Mouse (Mus musculus) left cerebral cortex, adult 18-20 months (tissue): ENCODE results near the gene Mex3b. TPM values are rescaled to one million over a fixed set of nuclear protein-coding genes. Genes with fewer than 3 reads are reported as not detected.

Experiments used
- DNase-seq, 2 experiments: peaks; one replicate each; pipeline ENCODE4 v3.0.0; 2021 to 2022; ENCODE audit warnings: low spot score in 2 of 2, mixed read lengths in 1 of 2
- long read RNA-seq, 2 experiments: library from polyadenylated mRNA; stranded (forward); transcript quantifications; one replicate each; pipeline ENCODE4 v2.0.0; 2021
- total RNA-seq, 2 experiments: library from RNA; stranded (reverse); gene quantifications; 2 replicates each; pipeline ENCODE4 v1.2.3; 2021

The Mex3b gene
- total RNA-seq: 10 to 100 TPM; 18.7 to 20.2 TPM
- long read RNA-seq, experiment 1, transcript Mex3b-201 (2 exons, 3,355 nt): major isoform, 11 of 16 reads
- long read RNA-seq, experiment 1, partial matches to known transcripts: 5 of 16 reads
- long read RNA-seq, experiment 1, other reads (novel, unspliced or antisense): 0 of 16 reads
- long read RNA-seq, experiment 2, transcript Mex3b-201 (2 exons, 3,355 nt): major isoform, 12 of 19 reads
- long read RNA-seq, experiment 2, partial matches to known transcripts: 7 of 19 reads
- long read RNA-seq, experiment 2, other reads (novel, unspliced or antisense): 0 of 19 reads

- peak; percentile 62 to 78 for DNase-seq
Measured at GRCm38 (mm10) chr7:82867271-82868121, at the start of gene Mex3b. Gene Mex3b (plus strand): TSS chr7:82867333.

GRCm38 (mm10) chr7:82819541-82819940 is 47.6 kb upstream of the Mex3b start:
- DNase-seq: no peak

GRCm38 (mm10) chr7:82820661-82821060 is 46.5 kb upstream of the Mex3b start:
- no peak for DNase-seq

- DNase-seq: no peak
Measured at GRCm38 (mm10) chr7:82821501-82821900, 45.6 kb upstream of the Mex3b start.

GRCm38 (mm10) chr7:82822528-82822927 is 44.6 kb upstream of the Mex3b start:
- DNase-seq: no peak

- no peak for DNase-seq
Measured at GRCm38 (mm10) chr7:82828193-82828592, 38.9 kb upstream of the Mex3b start.

- no peak for DNase-seq
Measured at GRCm38 (mm10) chr7:82829516-82829915, 37.6 kb upstream of the Mex3b start.

GRCm38 (mm10) chr7:82834471-82834870 is 32.7 kb upstream of the Mex3b start:
- no peak for DNase-seq

GRCm38 (mm10) chr7:82838414-82838813 is 28.7 kb upstream of the Mex3b start:
- DNase-seq: no peak

GRCm38 (mm10) chr7:82838965-82839675 is 28.0 kb upstream of the Mex3b start:
- DNase-seq: no peak

- DNase-seq: no peak
Measured at GRCm38 (mm10) chr7:82842222-82842920, 24.8 kb upstream of the Mex3b start.

- DNase-seq: no peak
Measured at GRCm38 (mm10) chr7:82850756-82851155, 16.4 kb upstream of the Mex3b start.

- DNase-seq: no peak
Measured at GRCm38 (mm10) chr7:82851670-82852069, 15.5 kb upstream of the Mex3b start.

- no peak for DNase-seq
Measured at GRCm38 (mm10) chr7:82854195-82854766, 12.9 kb upstream of the Mex3b start.

- no peak for DNase-seq
Measured at GRCm38 (mm10) chr7:82858611-82859010, 8.5 kb upstream of the Mex3b start.

GRCm38 (mm10) chr7:82860626-82861025 is 6.5 kb upstream of the Mex3b start:
- no peak for DNase-seq

GRCm38 (mm10) chr7:82863341-82863740 is 3.8 kb upstream of the Mex3b start:
- no peak for DNase-seq

- DNase-seq: no peak
Measured at GRCm38 (mm10) chr7:82864260-82864990, 2.7 kb upstream of the Mex3b start.

GRCm38 (mm10) chr7:82864991-82865771 is 2.0 kb upstream of the Mex3b start:
- peak in 1 of 2 experiments; percentile 16 for DNase-seq
